Mouse (Mus musculus) T-cell, adult 66 days (primary cell): Measurements from ENCODE around the gene Pnck. TPM values are rescaled to one million over a fixed set of nuclear protein-coding genes. Genes with fewer than 3 reads are reported as not detected.

Source experiments
- total RNA-seq, 2 experiments: library from RNA; stranded (reverse); gene quantifications; 3 replicates in 1 of 2; 4 replicates in 1 of 2; pipeline ENCODE4 v1.2.4; 2023

Pnck gene
- under 1 TPM; 0.61 to 0.68 TPM for total RNA-seq

GRCm38 (mm10) chrX:73659575-73660283 lies at the start of gene Pnck:
Pnck (minus strand) TSS chrX:73660117.

GRCm38 (mm10) chrX:73672879-73673618 lies 13.1 kb upstream of the Pnck start, which contains the start of gene Slc6a8:
Slc6a8 (plus strand) TSS chrX:73673150.

DNA sequence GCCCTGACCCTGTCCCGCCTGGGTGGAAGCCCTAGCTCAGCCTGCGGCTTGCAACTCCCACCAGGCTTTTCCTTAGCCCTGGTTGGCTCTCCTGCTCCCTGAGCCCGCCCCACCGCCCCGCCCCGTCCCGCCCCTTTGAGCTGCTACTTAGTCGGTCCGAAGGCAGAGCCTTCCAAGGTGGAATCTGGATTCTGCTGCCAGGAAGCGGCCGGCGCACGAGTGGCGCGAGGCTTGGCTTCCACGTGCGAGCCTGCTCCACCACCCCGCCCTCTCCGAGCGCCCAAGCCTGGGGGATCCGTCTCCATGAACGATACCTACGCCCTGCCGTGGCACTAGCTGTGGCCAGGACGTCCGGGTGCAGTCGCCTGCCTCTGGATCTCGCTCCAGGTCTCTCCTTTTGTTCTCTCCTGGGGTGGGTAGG lies 20.7 kb downstream of the Pnck start, which contains the start of gene Dusp9:
Gene Dusp9, plus strand, starts transcription at position 165 of the 421 bp plus-strand sequence.

Other genes starting within 250 kb of the Pnck start
- gene Zfp92, start 249.0 kb downstream of the Pnck start, total RNA-seq, result not detected
- gene Trex2, start 224.8 kb downstream of the Pnck start, total RNA-seq, result not detected
- 10 to 100 TPM; 19.3 to 21.8 TPM for gene Haus7, start 201.1 kb downstream of the Pnck start, total RNA-seq
- not detected for gene Bgn, start 176.5 kb downstream of the Pnck start, total RNA-seq
- not detected for gene Atp2b3, start 157.0 kb downstream of the Pnck start, total RNA-seq
- under 1 TPM; 0.38 to 0.41 TPM for gene Dusp9, start 20.7 kb downstream of the Pnck start, total RNA-seq
- gene Slc6a8, start 13.0 kb upstream of the Pnck start, total RNA-seq, result 1 to 10 TPM; 1.5 to 3.8 TPM
- 100 to 1,000 TPM; 107 to 109 TPM for gene Bcap31, start 56.1 kb upstream of the Pnck start, total RNA-seq
- 10 to 100 TPM; 29.4 to 33.9 TPM for gene Abcd1, start 56.5 kb upstream of the Pnck start, total RNA-seq
- not detected for gene Plxnb3, start 97.0 kb upstream of the Pnck start, total RNA-seq
- under 1 TPM in 1 of 2 experiments, not detected in 1; 0.64 TPM for gene Srpk3, start 114.3 kb upstream of the Pnck start, total RNA-seq
- gene Idh3g, start 126.8 kb upstream of the Pnck start, total RNA-seq, result 100 to 1,000 TPM; 125 to 131 TPM
- gene Ssr4, start 126.9 kb upstream of the Pnck start, total RNA-seq, result 100 to 1,000 TPM; 104 to 147 TPM
- gene Pdzd4, start 164.9 kb upstream of the Pnck start, total RNA-seq, result 1 to 10 TPM; 1.4 to 3.3 TPM
- gene Avpr2, start 232.0 kb upstream of the Pnck start, total RNA-seq, result not detected
- gene L1cam, start 236.0 kb upstream of the Pnck start, total RNA-seq, result 10 to 100 TPM; 39.9 to 56.0 TPM